Mouse (Mus musculus) midbrain, postnatal 0 days (tissue): ENCODE results near the gene H2-M10.6. TPM values are rescaled to one million over a fixed set of nuclear protein-coding genes. Genes with fewer than 3 reads are reported as not detected.
"Not testable (repeated sequence)": the region's sequence is repeated elsewhere in the genome, so short reads cannot be mapped to it uniquely, and the experiment has no call there.

Source experiments
- ATAC-seq: fragments of 200-750 bp; cut with Nextera tagmentation; 2 replicates; pipeline ENCODE4 v1.8.0; 2017; ENCODE audit warnings: moderate number of reproducible peaks, mild to moderate bottlenecking, moderate TSS enrichment, moderate library complexity; ENCODE audit not compliant: low FRiP score
- DNase-seq: peaks from one replicate; pipeline ENCODE4 v3.0.0-alpha.2; 2015; ENCODE audit warnings: low spot score
- H3K27ac ChIP-seq: fragments of 300-500 bp; sonication (generic); 2 replicates; pipeline ENCODE4 v1.5.1; 2014; ENCODE audit warnings: low read depth, mild to moderate bottlenecking, low read length, mixed read lengths
- H3K27me3 ChIP-seq: fragments of 300-500 bp; sonication (generic); 2 replicates; pipeline ENCODE4 v1.6.1; 2014; ENCODE audit warnings: low read length, control low read depth, mixed read lengths; ENCODE audit not compliant: insufficient read depth
- H3K36me3 ChIP-seq: fragments of 300-500 bp; sonication (generic); 2 replicates; pipeline ENCODE4 v1.6.1; 2014; ENCODE audit warnings: low read length, control low read depth, mixed read lengths; ENCODE audit not compliant: insufficient read depth
- H3K4me1 ChIP-seq: fragments of 300-500 bp; sonication (generic); 2 replicates; pipeline ENCODE4 v1.6.1; 2014; ENCODE audit warnings: mild to moderate bottlenecking, control low read depth, antibody characterized with exemption, low read length, mixed read lengths; ENCODE audit not compliant: insufficient read depth
- H3K4me2 ChIP-seq: fragments of 300-500 bp; sonication (generic); 2 replicates; pipeline ENCODE4 v1.6.1; 2014; ENCODE audit warnings: low read depth, mild to moderate bottlenecking, low read length, mixed read lengths; ENCODE audit not compliant: poor library complexity, severe bottlenecking
- H3K4me3 ChIP-seq: fragments of 300-500 bp; sonication (generic); 2 replicates; pipeline ENCODE4 v1.5.1; 2014; ENCODE audit warnings: low read depth, mild to moderate bottlenecking, low read length, moderate library complexity
- H3K9ac ChIP-seq: fragments of 300-500 bp; sonication (generic); replicated peaks from 2 replicates; pipeline ENCODE4 v1.6.1; 2014; ENCODE audit warnings: mild to moderate bottlenecking, low read length, moderate library complexity, mixed read lengths; ENCODE audit not compliant: poor library complexity, severe bottlenecking
- H3K9me3 ChIP-seq: fragments of 300-500 bp; sonication (generic); 2 replicates; pipeline ENCODE4 v1.6.1; 2016; ENCODE audit warnings: low read length, control low read depth
- CTCF ChIP-seq: IDR thresholded peaks from 2 replicates; pipeline ENCODE4 v1.5.1; 2016; ENCODE audit warnings: antibody characterized with exemption, mild to moderate bottlenecking
- WGBS: fragments of 180-500 bp; shearing (Covaris S2); extraction: QIAGEN DNeasy Blood & Tissue Kit; methylation state at CpG from one replicate; pipeline ENCODE4 v1.1.7; 2014; 5-methylcytosine and 5-hydroxymethylcytosine counted together
- polyA plus RNA-seq: library from polyadenylated mRNA; unstranded; fragments of >200 nt; fragmentation: Nextera tagmentation; extraction: Ambion mirVana; gene quantifications from 2 replicates; pipeline ENCODE4 v1.2.1, GENCODE M21; 2015
- total RNA-seq: library from RNA; depleted of rRNA; stranded (reverse); fragments of >200 nt; gene quantifications from 2 replicates; pipeline ENCODE4 v1.2.3, GENCODE M21; 2014; rRNA removed

H2-M10.6 gene
- not detected in 2 replicates for total RNA-seq
- not detected in 2 replicates for polyA plus RNA-seq

GRCm38 (mm10) chr17:36811871-36812270 lies at the start of gene H2-M10.6:
H2-M10.6 (plus strand) TSS chr17:36812171.
- H3K4me2 ChIP-seq: no peak within 1 kb of the TSS
- no peak within 1 kb of the TSS for H3K9ac ChIP-seq
- TF ChIP-seq CTCF: no peak
- H3K4me3 ChIP-seq: no peak within 1 kb of the TSS
- no peaks in the 10 kb centered on the region for H3K9me3 ChIP-seq
- DNase-seq (no peak), ATAC-seq (no peak)
- no peaks in the 10 kb centered on the region for H3K27me3 ChIP-seq
- H3K36me3 ChIP-seq: no peaks in the 10 kb centered on the region
- no peak within 1 kb of the TSS for H3K27ac ChIP-seq
- no peaks in the 10 kb centered on the region for H3K4me1 ChIP-seq

DNA sequence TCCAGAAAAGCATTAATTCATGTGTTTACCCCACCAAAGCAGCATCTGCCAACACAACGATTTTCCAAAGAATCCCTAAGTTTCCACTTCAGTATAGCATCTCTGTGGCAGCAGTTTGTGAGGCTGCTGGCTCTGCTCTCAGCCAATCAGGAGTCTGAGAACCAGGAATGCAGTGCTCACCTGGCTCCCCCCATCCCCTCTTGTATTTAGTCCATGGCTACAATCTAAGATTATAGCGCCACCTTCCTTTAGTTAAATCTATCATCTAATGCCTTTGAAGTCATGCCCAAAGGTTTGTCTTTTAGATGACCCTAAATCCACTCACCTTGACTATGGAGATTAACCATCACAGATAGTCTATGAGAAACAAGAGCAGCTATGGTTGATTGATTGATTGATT lies 48.2 kb upstream of the H2-M10.6 start:
- no peak overlapping the region for H3K4me2 ChIP-seq
- no peaks in the 10 kb centered on the region for H3K27me3 ChIP-seq
- no peaks in the 10 kb centered on the region for H3K4me1 ChIP-seq
- H3K4me3 ChIP-seq: no peak overlapping the region
- WGBS: 50% methylated on average over 2 of the region's 2 CpGs
- no peaks in the 10 kb centered on the region for H3K9me3 ChIP-seq
- ATAC-seq (no peak; the same call in 1 of the 2 replicates), DNase-seq (peak; percentile 21)
- no peaks in the 10 kb centered on the region for H3K36me3 ChIP-seq
- no peak overlapping the region for H3K9ac ChIP-seq
- H3K27ac ChIP-seq: no peak overlapping the region
- TF ChIP-seq CTCF: no peak

DNA sequence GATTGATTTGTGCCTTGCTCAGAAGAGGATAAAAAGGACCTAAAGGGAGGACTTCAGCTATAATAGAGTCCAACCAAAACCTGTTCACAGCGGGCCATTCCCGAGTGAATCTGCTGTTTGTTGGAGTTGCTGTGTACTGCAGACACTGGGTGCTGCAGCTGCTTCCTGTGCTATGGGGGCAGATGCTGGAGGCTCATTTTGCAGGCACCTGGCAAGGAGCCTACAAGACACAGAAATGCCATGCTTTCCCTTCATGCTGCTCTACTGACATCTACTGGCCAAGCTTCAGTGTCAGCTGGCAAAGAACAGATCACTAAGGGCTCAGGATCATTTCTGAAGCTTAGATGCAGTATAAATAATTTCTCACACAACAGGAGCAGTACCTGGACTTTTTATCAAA lies 47.7 kb upstream of the H2-M10.6 start:
- peak; percentile 79 for TF ChIP-seq CTCF
- 28% methylated on average over 2 of the region's 2 CpGs for WGBS
- peak; percentile 69 for ATAC-seq
- not testable (repeated sequence) for H3K36me3 ChIP-seq, H3K4me1 ChIP-seq, H3K4me3 ChIP-seq, H3K27me3 ChIP-seq, H3K27ac ChIP-seq, H3K4me2 ChIP-seq, H3K9ac ChIP-seq, H3K9me3 ChIP-seq
- peak; percentile 76 for DNase-seq

DNA sequence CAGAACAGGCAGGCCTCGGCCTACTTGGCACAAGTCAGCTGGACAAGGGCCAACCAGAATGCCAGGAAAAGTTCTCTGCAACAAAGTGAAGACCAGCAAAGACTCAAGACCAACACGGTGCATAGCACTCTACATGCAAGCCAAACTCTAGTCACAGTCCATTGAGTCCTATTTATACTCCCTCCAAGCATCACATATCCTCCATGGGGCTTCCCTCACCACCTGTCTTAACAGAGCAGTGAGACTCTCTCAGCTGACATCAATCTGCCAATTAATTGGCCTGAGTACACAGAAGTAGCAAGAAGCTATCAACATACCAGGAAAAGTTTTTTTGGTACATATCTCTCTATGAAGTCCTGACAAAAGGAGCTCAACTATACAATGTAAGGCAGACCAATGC lies 46.6 kb upstream of the H2-M10.6 start:
- H3K4me1 ChIP-seq, H3K27me3 ChIP-seq, H3K4me3 ChIP-seq, H3K9ac ChIP-seq, DNase-seq, H3K4me2 ChIP-seq, H3K36me3 ChIP-seq, H3K9me3 ChIP-seq, H3K27ac ChIP-seq, ATAC-seq: not testable (repeated sequence)
- WGBS: 55% methylated on average over 2 of the region's 2 CpGs

GRCm38 (mm10) chr17:36772610-36773009 lies 39.4 kb upstream of the H2-M10.6 start, which contains the start of gene H2-M10.5:
H2-M10.5 (plus strand) TSS chr17:36772910.
- not testable (repeated sequence) for DNase-seq, H3K27ac ChIP-seq, H3K4me3 ChIP-seq, H3K4me2 ChIP-seq, H3K4me1 ChIP-seq, H3K9ac ChIP-seq, ATAC-seq, H3K27me3 ChIP-seq, H3K36me3 ChIP-seq, H3K9me3 ChIP-seq
- 92% methylated on average over 2 of the region's 2 CpGs for WGBS

DNA sequence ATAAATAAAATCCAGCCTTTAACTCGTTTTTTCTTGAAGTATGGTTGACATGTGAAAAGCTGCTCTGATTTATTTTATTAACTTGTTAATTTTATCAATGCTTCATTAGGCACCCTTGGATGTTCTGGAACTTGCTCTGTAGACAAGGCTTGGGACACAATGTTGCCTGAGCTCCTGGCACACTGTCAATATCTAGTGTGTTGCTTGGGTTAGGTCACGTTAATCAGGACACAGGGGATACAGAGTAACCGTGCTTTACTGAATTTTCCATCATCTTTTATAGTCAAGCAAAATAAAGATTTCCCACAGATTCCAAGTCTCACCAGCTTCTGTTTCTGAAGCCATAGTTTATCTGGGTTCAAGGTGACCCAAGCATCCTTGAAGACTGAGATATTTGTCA lies 30.4 kb upstream of the H2-M10.6 start:
- whole genome bisulfite sequencing: 71% methylated on average over 3 of the region's 3 CpGs
- no peak overlapping the region for H3K27ac ChIP-seq
- no peaks in the 10 kb centered on the region for H3K27me3 ChIP-seq
- H3K9me3 ChIP-seq: no peaks in the 10 kb centered on the region
- H3K36me3 ChIP-seq: no peaks in the 10 kb centered on the region
- DNase-seq: no peak
- no peak overlapping the region for H3K4me2 ChIP-seq
- no peak overlapping the region for H3K4me3 ChIP-seq
- H3K4me1 ChIP-seq: no peaks in the 10 kb centered on the region
- no peak overlapping the region for H3K9ac ChIP-seq
- ATAC-seq: no peak
- TF ChIP-seq CTCF: no peak
